Mouse (Mus musculus): ENCODE data around the gene Olfr543. TPM values are rescaled to one million over a fixed set of nuclear protein-coding genes. Genes with fewer than 3 reads are reported as not detected.

The Olfr543 gene
- total RNA-seq, 2 experiments from 2014 or later, result not detected

- no peak for DNase-seq (ENCODE audit: low spot score in 2 of 2)
Measured at GRCm38 (mm10) chr7:102477377-102477776, 4.1 kb downstream of the Olfr543 start.

GRCm38 (mm10) chr7:102476601-102477000 is 4.9 kb downstream of the Olfr543 start:
- no peak for DNase-seq (ENCODE audit: low spot score in 2 of 2)

- no peak for DNase-seq (ENCODE audit: low spot score in 2 of 2)
Measured at GRCm38 (mm10) chr7:102472675-102473074, 8.8 kb downstream of the Olfr543 start.

GRCm38 (mm10) chr7:102467566-102467965 is 13.9 kb downstream of the Olfr543 start:
- no peak for DNase-seq (ENCODE audit: low spot score in 2 of 2)

- DNase-seq (ENCODE audit: low spot score in 2 of 2), result no peak
Measured at GRCm38 (mm10) chr7:102458618-102459380, 22.7 kb downstream of the Olfr543 start.

- DNase-seq (ENCODE audit: low spot score in 2 of 2), result no peak
Measured at GRCm38 (mm10) chr7:102446438-102446837, 35.0 kb downstream of the Olfr543 start.

GRCm38 (mm10) chr7:102444301-102444700 is 37.2 kb downstream of the Olfr543 start:
- DNase-seq (ENCODE audit: low spot score in 2 of 2), result no peak

GRCm38 (mm10) chr7:102442432-102442831 is 39.0 kb downstream of the Olfr543 start:
- DNase-seq (ENCODE audit: low spot score in 2 of 2), result no peak

- peak; percentile 88 to 91 for DNase-seq (ENCODE audit: low spot score in 2 of 2)
Measured at GRCm38 (mm10) chr7:102441657-102442391, 39.7 kb downstream of the Olfr543 start, which contains the start of gene Rrm1. Rrm1 (plus strand) TSS chr7:102441695.

GRCm38 (mm10) chr7:102440822-102441656 is 40.4 kb downstream of the Olfr543 start:
- DNase-seq (ENCODE audit: low spot score in 2 of 2), result no peak

GRCm38 (mm10) chr7:102434344-102434743 is 47.1 kb downstream of the Olfr543 start:
- no peak for DNase-seq (ENCODE audit: low spot score in 2 of 2)

Other genes starting within 250 kb of the Olfr543 start
- gene Rhog, start 225.6 kb downstream of the Olfr543 start, total RNA-seq (2021), result 10 to 100 TPM; 43.5 to 55.7 TPM
- gene Stim1, start 213.9 kb downstream of the Olfr543 start, total RNA-seq (2021), result 10 to 100 TPM; 74.0 to 77.1 TPM
- 10 to 100 TPM; 13.9 to 15.4 TPM for gene Rrm1, start 40.0 kb downstream of the Olfr543 start, total RNA-seq (2021)
- not detected for gene Olfr544, start 6.6 kb upstream of the Olfr543 start, total RNA-seq (2021)
- gene Olfr545, start 17.9 kb upstream of the Olfr543 start, total RNA-seq (2021), result not detected
- gene Olfr547, start 53.1 kb upstream of the Olfr543 start, total RNA-seq (2021), result not detected
- gene Olfr548-ps1, start 59.2 kb upstream of the Olfr543 start, total RNA-seq (2021), result not detected
- not detected for gene Olfr549, start 68.2 kb upstream of the Olfr543 start, total RNA-seq (2021)
- gene Trim21, start 83.8 kb upstream of the Olfr543 start, total RNA-seq (2021), result 10 to 100 TPM; 12.1 to 14.6 TPM
- gene Olfr550, start 89.8 kb upstream of the Olfr543 start, total RNA-seq (2021), result not detected
- gene Olfr551, start 110.2 kb upstream of the Olfr543 start, total RNA-seq (2021), result not detected
- under 1 TPM in 1 of 2 experiments, not detected in 1; 0.10 TPM for gene Olfr552, start 116.1 kb upstream of the Olfr543 start, total RNA-seq (2021)
- gene Olfr553, start 136.5 kb upstream of the Olfr543 start, total RNA-seq (2021), result not detected
- not detected for gene Olfr554, start 156.8 kb upstream of the Olfr543 start, total RNA-seq (2021)
- gene Olfr555, start 177.1 kb upstream of the Olfr543 start, total RNA-seq (2021), result not detected
- not detected for gene Olfr556, start 183.2 kb upstream of the Olfr543 start, total RNA-seq (2021)
- gene Trim68, start 205.6 kb upstream of the Olfr543 start, total RNA-seq (2021), result 1 to 10 TPM; 7.8 to 9.1 TPM
- gene Olfr557, start 214.2 kb upstream of the Olfr543 start, total RNA-seq (2021), result not detected
- under 1 TPM; 0.36 to 0.45 TPM for gene Olfr558, start 220.5 kb upstream of the Olfr543 start, total RNA-seq (2021)
- not detected for gene Olfr33, start 237.4 kb upstream of the Olfr543 start, total RNA-seq (2021)
- not detected for gene Olfr559, start 245.8 kb upstream of the Olfr543 start, total RNA-seq (2021)

All from adrenal gland, adult 18-20 months (tissue).